Mouse (Mus musculus) midbrain, embryonic 15.5 days (tissue): ENCODE measurements around the gene Cd300a. TPM values are rescaled to one million over a fixed set of nuclear protein-coding genes. Genes with fewer than 3 reads are reported as not detected.

Experiments
- ATAC-seq: fragments of 200-750 bp; cut with Nextera tagmentation; replicated peaks from 2 replicates; pipeline ENCODE4 v1.8.0; 2017; ENCODE audit warnings: moderate TSS enrichment
- H3K27ac ChIP-seq: fragments of 300-500 bp; sonication (generic); 2 replicates; pipeline ENCODE4 v1.5.1; 2015; ENCODE audit warnings: mild to moderate bottlenecking, inconsistent platforms
- H3K27me3 ChIP-seq: fragments of 300-500 bp; sonication (generic); replicated peaks from 2 replicates; pipeline ENCODE4 v1.6.1; 2015; ENCODE audit warnings: inconsistent platforms
- H3K36me3 ChIP-seq: fragments of 300-500 bp; sonication (generic); replicated peaks from 2 replicates; pipeline ENCODE4 v1.6.1; 2015; ENCODE audit warnings: inconsistent platforms
- H3K4me1 ChIP-seq: fragments of 300-500 bp; sonication (generic); 2 replicates; pipeline ENCODE4 v1.6.1; 2015; ENCODE audit warnings: inconsistent platforms
- H3K4me2 ChIP-seq: fragments of 300-500 bp; sonication (generic); 2 replicates; pipeline ENCODE4 v1.6.1; 2015; ENCODE audit warnings: inconsistent platforms, mild to moderate bottlenecking, moderate library complexity
- H3K4me3 ChIP-seq: fragments of 300-500 bp; sonication (generic); 2 replicates; pipeline ENCODE4 v1.5.1; 2015; ENCODE audit warnings: mild to moderate bottlenecking, inconsistent platforms
- H3K9ac ChIP-seq: fragments of 300-500 bp; sonication (generic); 2 replicates; pipeline ENCODE4 v1.6.1; 2015; ENCODE audit warnings: mild to moderate bottlenecking, inconsistent platforms
- H3K9me3 ChIP-seq: fragments of 300-500 bp; sonication (generic); 2 replicates; pipeline ENCODE4 v1.6.1; 2016; ENCODE audit warnings: inconsistent platforms
- WGBS: fragments of 180-500 bp; shearing (Covaris S2); methylation state at CpG from one replicate; pipeline ENCODE4 v1.1.7; 2015; ENCODE audit warnings: mixed read lengths; 5-methylcytosine and 5-hydroxymethylcytosine counted together
- polyA plus RNA-seq: library from polyadenylated mRNA; unstranded; fragments of >200 nt; fragmentation: Nextera tagmentation; extraction: Ambion mirVana; gene quantifications from 2 replicates; pipeline ENCODE4 v1.2.1, GENCODE M21; 2015

Cd300a gene
- polyA plus RNA-seq, 1 experiment from 2014 or later: 0.94 TPM

DNA sequence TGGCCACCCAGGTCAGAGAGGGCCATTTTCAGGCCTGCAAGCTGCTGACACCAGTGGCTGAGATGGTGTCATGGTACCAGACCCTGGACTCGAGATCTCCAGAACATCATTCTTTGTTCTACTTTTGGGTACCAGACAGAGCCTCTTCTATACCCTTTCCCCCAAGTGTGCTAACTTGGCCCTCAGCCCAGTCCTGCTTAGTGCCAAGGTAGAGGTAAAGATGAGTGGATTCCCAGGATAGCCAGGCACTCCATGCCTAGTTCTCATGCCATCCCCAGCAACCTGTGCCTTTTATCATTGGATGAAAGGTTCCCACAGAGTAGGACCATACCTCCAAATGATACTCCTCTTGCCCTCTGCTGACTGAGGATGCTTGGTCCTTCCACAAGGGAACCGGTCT, 18.3 kb upstream of the Cd300a start:
- Histone ChIP-seq H3K9ac (no peak overlapping the region), H3K4me3 (no peak overlapping the region), H3K9me3 (no peaks in the 10 kb centered on the region), H3K27me3 (no peaks in the 10 kb centered on the region), H3K4me2 (no peak overlapping the region), H3K4me1 (peaks cover 10% of the 10 kb centered on the region), H3K36me3 (no peaks in the 10 kb centered on the region), H3K27ac (no peak overlapping the region)
- no peak for ATAC-seq
- WGBS: 90% methylated on average over 2 of the region's 2 CpGs

- ATAC-seq: no peak
- Histone ChIP-seq H3K36me3 (no peaks in the 10 kb centered on the region), H3K27me3 (no peaks in the 10 kb centered on the region), H3K9me3 (no peaks in the 10 kb centered on the region), H3K4me1 (peaks cover 10% of the 10 kb centered on the region), H3K4me3 (no peak overlapping the region), H3K4me2 (no peak overlapping the region), H3K27ac (no peak overlapping the region), H3K9ac (no peak overlapping the region)
- WGBS: 17% methylated on average over 6 of the region's 6 CpGs
Measured at GRCm38 (mm10) chr11:114873022-114873817, 16.6 kb upstream of the Cd300a start.

- H3K4me2 ChIP-seq: no peak overlapping the region
- no peak overlapping the region for H3K4me3 ChIP-seq
- no peaks in the 10 kb centered on the region for H3K9me3 ChIP-seq
- no peaks in the 10 kb centered on the region for H3K36me3 ChIP-seq
- H3K4me1 ChIP-seq: peaks cover 10% of the 10 kb centered on the region
- H3K27me3 ChIP-seq: no peaks in the 10 kb centered on the region
- H3K27ac ChIP-seq: no peak overlapping the region
- WGBS: 62% methylated on average over 9 of the region's 9 CpGs
- no peak for ATAC-seq
- H3K9ac ChIP-seq: no peak overlapping the region
Measured at GRCm38 (mm10) chr11:114874226-114875145, 15.4 kb upstream of the Cd300a start.

GRCm38 (mm10) chr11:114875301-114875801, 14.5 kb upstream of the Cd300a start:
- H3K4me2 ChIP-seq: no peak overlapping the region
- H3K9ac ChIP-seq: no peak overlapping the region
- H3K4me3 ChIP-seq: no peak overlapping the region
- 20% methylated on average over 9 of the region's 9 CpGs for WGBS
- no peaks in the 10 kb centered on the region for H3K36me3 ChIP-seq
- ATAC-seq: no peak
- no peaks in the 10 kb centered on the region for H3K9me3 ChIP-seq
- no peaks in the 10 kb centered on the region for H3K27me3 ChIP-seq
- peaks cover 10% of the 10 kb centered on the region for H3K4me1 ChIP-seq
- H3K27ac ChIP-seq: no peak overlapping the region

GRCm38 (mm10) chr11:114876176-114876575, 13.7 kb upstream of the Cd300a start:
- WGBS: 55% methylated on average over 7 of the region's 7 CpGs
- Histone ChIP-seq H3K4me1 (peaks cover 10% of the 10 kb centered on the region), H3K27me3 (no peaks in the 10 kb centered on the region), H3K36me3 (no peaks in the 10 kb centered on the region), H3K27ac (no peak overlapping the region), H3K9ac (no peak overlapping the region), H3K4me3 (no peak overlapping the region), H3K9me3 (no peaks in the 10 kb centered on the region), H3K4me2 (no peak overlapping the region)
- ATAC-seq: no peak

DNA sequence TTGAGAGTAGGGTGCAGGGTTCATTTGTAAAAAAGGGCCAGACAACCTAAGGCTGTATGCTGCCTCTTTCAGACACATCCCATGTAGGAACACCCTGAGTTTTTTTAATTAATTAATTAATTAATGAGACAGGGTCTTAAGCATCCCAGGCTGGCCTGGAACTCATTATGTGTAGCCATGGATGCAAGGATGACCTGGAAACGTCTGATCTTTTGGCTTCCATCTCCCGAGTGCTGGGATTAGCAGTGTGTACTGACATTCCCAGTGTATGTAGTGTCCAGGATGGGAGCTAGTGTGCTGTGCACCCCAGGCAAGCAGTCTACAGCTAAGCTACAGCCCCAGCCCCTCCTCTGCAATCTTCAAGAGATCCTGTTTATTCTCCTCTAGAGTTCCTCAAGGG, 13.2 kb upstream of the Cd300a start:
- no peaks in the 10 kb centered on the region for H3K27me3 ChIP-seq
- H3K9me3 ChIP-seq: no peaks in the 10 kb centered on the region
- H3K4me3 ChIP-seq: no peak overlapping the region
- H3K4me1 ChIP-seq: peaks cover 10% of the 10 kb centered on the region
- H3K9ac ChIP-seq: no peak overlapping the region
- ATAC-seq: no peak
- H3K27ac ChIP-seq: no peak overlapping the region
- no peaks in the 10 kb centered on the region for H3K36me3 ChIP-seq
- 33% methylated on average over 2 of the region's 2 CpGs for WGBS
- H3K4me2 ChIP-seq: no peak overlapping the region

DNA sequence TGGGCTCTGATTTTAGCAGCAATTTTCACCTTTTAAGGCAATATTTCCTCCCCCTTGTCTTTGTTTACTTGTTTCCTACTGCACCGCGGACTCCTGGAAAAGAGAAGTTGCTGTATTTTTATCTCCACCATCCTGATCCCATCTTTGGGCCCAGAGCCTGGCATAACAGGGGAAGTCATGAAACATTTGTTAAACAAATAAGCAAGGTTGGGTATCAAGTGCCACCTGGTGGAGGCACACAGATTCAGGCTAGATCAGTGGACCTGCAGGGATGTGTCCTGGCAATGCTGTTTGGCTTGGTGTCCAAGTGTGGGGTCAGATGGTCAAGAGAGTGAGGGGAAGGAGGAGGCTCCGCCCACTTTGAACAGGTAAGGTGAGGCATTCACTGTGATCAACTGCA, 12.7 kb upstream of the Cd300a start:
- no peak for ATAC-seq
- Histone ChIP-seq H3K4me1 (peaks cover 10% of the 10 kb centered on the region), H3K9me3 (no peaks in the 10 kb centered on the region), H3K4me3 (no peak overlapping the region), H3K27me3 (no peaks in the 10 kb centered on the region), H3K27ac (no peak overlapping the region), H3K4me2 (no peak overlapping the region), H3K9ac (no peak overlapping the region), H3K36me3 (no peaks in the 10 kb centered on the region)
- 77% methylated on average over 3 of the region's 3 CpGs for WGBS

DNA sequence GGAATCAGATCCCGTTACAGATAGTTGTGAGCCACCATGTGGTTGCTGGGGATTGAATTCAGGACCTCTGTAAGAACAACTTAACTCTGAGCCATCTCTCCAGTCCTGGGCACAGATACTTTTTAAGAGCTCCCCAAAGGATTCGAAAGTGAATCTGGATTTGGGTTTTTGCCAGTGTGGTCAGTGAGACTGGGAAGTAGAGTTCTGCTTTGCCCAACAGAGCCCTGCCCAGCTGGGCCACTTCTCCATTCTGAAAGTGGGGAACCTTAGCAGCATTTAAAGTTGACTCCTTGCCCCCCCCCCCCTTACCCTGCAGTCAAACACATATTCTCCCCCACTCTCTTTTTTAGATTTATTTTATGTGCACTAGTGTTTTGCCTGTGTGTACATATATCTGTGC, 10.2 kb upstream of the Cd300a start:
- Histone ChIP-seq H3K27ac (no peak overlapping the region), H3K27me3 (no peaks in the 10 kb centered on the region), H3K4me1 (peaks cover 3% of the 10 kb centered on the region; the same call in 1 of the 2 replicates), H3K9ac (no peak overlapping the region), H3K4me2 (no peak overlapping the region), H3K9me3 (no peaks in the 10 kb centered on the region), H3K36me3 (no peaks in the 10 kb centered on the region), H3K4me3 (no peak overlapping the region)
- ATAC-seq: no peak
- 85% methylated on average over 2 of the region's 2 CpGs for WGBS

DNA sequence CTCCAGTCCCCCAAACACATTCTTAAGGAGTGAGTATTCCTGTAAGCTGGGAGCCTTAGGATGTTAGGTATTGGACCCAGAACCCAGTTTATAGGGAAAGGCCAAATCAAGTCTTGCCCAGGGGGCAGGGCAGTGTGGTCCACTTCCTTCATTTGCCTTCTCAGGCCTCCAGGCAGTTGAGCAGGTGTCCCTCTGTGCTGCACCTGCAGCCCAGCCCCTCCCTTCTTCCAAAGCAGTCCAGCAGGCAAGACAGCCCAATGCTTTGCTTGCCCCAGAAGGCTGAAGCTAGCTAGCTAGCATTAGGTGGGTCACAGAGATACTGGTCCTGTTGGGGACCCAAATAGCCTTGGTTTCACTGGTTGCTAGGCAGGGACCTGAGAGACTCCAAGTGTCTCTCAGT, 9.7 kb upstream of the Cd300a start:
- Histone ChIP-seq H3K27me3 (no peaks in the 10 kb centered on the region), H3K4me1 (peaks cover 2% of the 10 kb centered on the region; the same call in 1 of the 2 replicates), H3K9ac (no peak overlapping the region), H3K27ac (no peak overlapping the region), H3K4me3 (no peak overlapping the region), H3K4me2 (no peak overlapping the region), H3K36me3 (no peaks in the 10 kb centered on the region), H3K9me3 (no peaks in the 10 kb centered on the region)
- ATAC-seq: no peak

GRCm38 (mm10) chr11:114880589-114880988, 9.3 kb upstream of the Cd300a start:
- Histone ChIP-seq H3K36me3 (no peaks in the 10 kb centered on the region), H3K27ac (no peak overlapping the region), H3K4me3 (no peak overlapping the region), H3K4me2 (no peak overlapping the region), H3K27me3 (no peaks in the 10 kb centered on the region), H3K9ac (no peak overlapping the region), H3K9me3 (no peaks in the 10 kb centered on the region), H3K4me1 (no peaks in the 10 kb centered on the region)
- no peak for ATAC-seq
- WGBS: 0% methylated on average over 1 of the region's 1 CpGs

GRCm38 (mm10) chr11:114883251-114883789, 6.5 kb upstream of the Cd300a start:
- Histone ChIP-seq H3K9ac (no peak overlapping the region), H3K4me3 (no peak overlapping the region), H3K4me1 (no peaks in the 10 kb centered on the region), H3K36me3 (no peaks in the 10 kb centered on the region), H3K27ac (no peak overlapping the region), H3K27me3 (no peaks in the 10 kb centered on the region), H3K4me2 (no peak overlapping the region), H3K9me3 (no peaks in the 10 kb centered on the region)
- WGBS: 93% methylated on average over 4 of the region's 4 CpGs
- ATAC-seq: no peak

DNA sequence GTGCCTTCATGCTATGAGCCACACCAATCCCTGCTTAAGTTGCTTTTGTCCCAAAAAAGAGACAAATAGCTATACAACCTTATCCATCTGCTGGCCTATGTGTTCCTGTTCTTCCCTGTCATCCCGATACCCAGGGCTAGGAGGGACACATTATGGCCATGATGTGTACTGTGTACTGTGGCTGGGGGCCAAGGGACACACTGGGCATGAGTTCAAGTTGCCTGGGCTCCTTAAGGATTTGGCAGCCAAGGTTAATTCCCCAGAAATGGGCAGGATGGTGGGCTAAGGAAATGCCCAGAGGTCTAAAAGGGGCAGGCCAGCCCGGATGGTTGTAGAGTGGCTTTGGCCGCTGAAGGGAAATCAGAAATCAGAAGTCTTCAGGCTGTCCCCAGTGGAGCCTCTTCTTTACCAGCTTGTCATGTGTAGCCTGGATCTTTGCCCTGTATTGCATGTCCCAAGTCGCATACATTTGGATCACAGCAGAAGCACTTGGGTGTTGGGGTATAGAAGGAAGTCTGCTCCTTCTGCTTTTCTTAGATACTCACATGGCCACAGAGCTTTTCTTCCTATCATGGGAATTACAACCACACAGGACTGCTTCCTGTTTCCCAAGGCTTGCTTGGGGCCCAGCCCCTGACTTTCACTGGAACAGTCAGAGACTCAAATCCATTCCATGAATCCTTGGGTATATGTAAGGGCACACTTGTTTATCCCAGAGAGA, 5.3 kb upstream of the Cd300a start:
- Histone ChIP-seq H3K9me3 (no peaks in the 10 kb centered on the region), H3K4me1 (no peaks in the 10 kb centered on the region), H3K36me3 (no peaks in the 10 kb centered on the region), H3K9ac (no peak overlapping the region), H3K27me3 (no peaks in the 10 kb centered on the region), H3K4me3 (no peak overlapping the region), H3K4me2 (no peak overlapping the region), H3K27ac (no peak overlapping the region)
- WGBS: 78% methylated on average over 4 of the region's 4 CpGs
- ATAC-seq: no peak
